Mouse (Mus musculus): ENCODE results near the gene Madcam1.
"Not testable (repeated sequence)": the region's sequence is repeated elsewhere in the genome, so short reads cannot be mapped to it uniquely, and the experiment has no call there.

The Madcam1 gene

GRCm38 (mm10) chr10:79688720-79689119 is 24.4 kb downstream of the Madcam1 start, which contains the start of gene Gzmm:
Gzmm (plus strand) TSS chr10:79689020.
- in situ Hi-C loops (cut with MboI, MseI): no loop called here

GRCm38 (mm10) chr10:79689178-79689577 is 24.8 kb downstream of the Madcam1 start:
- in situ Hi-C loops (cut with MboI, MseI): no loop called here

GRCm38 (mm10) chr10:79691986-79692548 is 27.7 kb downstream of the Madcam1 start:
- in situ Hi-C loops (cut with MboI, MseI): no loop called here

GRCm38 (mm10) chr10:79693580-79694378 is 29.4 kb downstream of the Madcam1 start:
- in situ Hi-C loops (cut with MboI, MseI): no loop called here

- in situ Hi-C loops (cut with MboI, MseI): no loop called here
Measured at GRCm38 (mm10) chr10:79694379-79694655, 30.0 kb downstream of the Madcam1 start.

GRCm38 (mm10) chr10:79695231-79696128 is 31.1 kb downstream of the Madcam1 start:
- in situ Hi-C loops (cut with MboI, MseI): no loop called here

- in situ Hi-C loops (cut with MboI, MseI): no loop called here
Measured at GRCm38 (mm10) chr10:79696129-79696651, 31.8 kb downstream of the Madcam1 start.

GRCm38 (mm10) chr10:79697916-79698315 is 33.6 kb downstream of the Madcam1 start:
- in situ Hi-C loops (cut with MboI, MseI): no loop called here

- in situ Hi-C loops (cut with MboI, MseI): no loop called here
Measured at GRCm38 (mm10) chr10:79698459-79698858, 34.1 kb downstream of the Madcam1 start.

GRCm38 (mm10) chr10:79700676-79701075 is 36.3 kb downstream of the Madcam1 start:
- in situ Hi-C loops (cut with MboI, MseI): no loop called here

GRCm38 (mm10) chr10:79701443-79702129 is 37.2 kb downstream of the Madcam1 start:
- in situ Hi-C loops (cut with MboI, MseI): no loop called here

- in situ Hi-C loops (cut with MboI, MseI): not testable (repeated sequence)
Measured at GRCm38 (mm10) chr10:79702970-79703369, 38.6 kb downstream of the Madcam1 start.

- in situ Hi-C loops (cut with MboI, MseI): no loop called here
Measured at GRCm38 (mm10) chr10:79703541-79703940, 39.2 kb downstream of the Madcam1 start.

GRCm38 (mm10) chr10:79704065-79704969 is 40.0 kb downstream of the Madcam1 start, which contains the start of gene Bsg:
Bsg (plus strand) TSS chr10:79704491.
- in situ Hi-C loops (cut with MboI, MseI): no loop called here

- in situ Hi-C loops (cut with MboI, MseI): loop anchor here (5.0 kb wide), 1 partner anchor 77 kb away; no protein-coding TSS in a partner anchor
Measured at GRCm38 (mm10) chr10:79704970-79705360, 40.6 kb downstream of the Madcam1 start.

- in situ Hi-C loops (cut with MboI, MseI): loop anchor here (5.0 kb wide), 1 partner anchor 76 kb away; no protein-coding TSS in a partner anchor
Measured at GRCm38 (mm10) chr10:79705951-79706350, 41.6 kb downstream of the Madcam1 start.

- in situ Hi-C loops (cut with MboI, MseI): loop anchor here (5.0 kb wide), 1 partner anchor 76 kb away; no protein-coding TSS in a partner anchor
Measured at GRCm38 (mm10) chr10:79706406-79707094, 42.2 kb downstream of the Madcam1 start.

GRCm38 (mm10) chr10:79707162-79707561 is 42.8 kb downstream of the Madcam1 start:
- in situ Hi-C loops (cut with MboI, MseI): loop anchor here (5.0 kb wide), 1 partner anchor 75 kb away; no protein-coding TSS in a partner anchor

GRCm38 (mm10) chr10:79707759-79708158 is 43.4 kb downstream of the Madcam1 start:
- in situ Hi-C loops (cut with MboI, MseI): loop anchor here (5.0 kb wide), 1 partner anchor 75 kb away; no protein-coding TSS in a partner anchor

Data from T-helper 1 cell (primary cell).